Mouse (Mus musculus) heart, postnatal 36 days (tissue): Measurements from ENCODE around the gene Pglyrp1. TPM values are rescaled to one million over a fixed set of nuclear protein-coding genes. Genes with fewer than 3 reads are reported as not detected.

Experiments used
- DNase-seq, 2 experiments: peaks; one replicate each; pipeline ENCODE4 v3.0.0; 2021 to 2022
- intact Hi-C: fragments of 180-260 bp; cut with DNase I; formaldehyde crosslinking; loops from one replicate; pipeline ENCODE4 v1.15.1; 2025
- total RNA-seq, 2 experiments: library from RNA; stranded (reverse); gene quantifications; 2 replicates each; pipeline ENCODE4 v1.2.3; 2021

Pglyrp1 gene
- total RNA-seq, 2 experiments from 2014 or later, result 1.4 to 1.6 TPM

- intact Hi-C loops, result no loop called here
- no peak for DNase-seq
Measured at GRCm38 (mm10) chr7:18924321-18924720, 53.2 kb downstream of the Pglyrp1 start.

- DNase-seq, result peak; percentile 81 to 84
- intact Hi-C loops, result no loop called here
Measured at GRCm38 (mm10) chr7:18925162-18925938, 54.2 kb downstream of the Pglyrp1 start, which contains the start of gene Nova2. Nova2 (plus strand) TSS chr7:18925888.

GRCm38 (mm10) chr7:18926041-18926790 is 55.1 kb downstream of the Pglyrp1 start:
- intact Hi-C loops, result loop anchor here (2.0 kb wide), 1 partner anchor 23 kb away; no protein-coding TSS in a partner anchor

GRCm38 (mm10) chr7:18926911-18927310 is 55.8 kb downstream of the Pglyrp1 start:
- intact Hi-C loops, result loop anchor here (1.0 to 2.0 kb wide), 2 partner anchors 22 to 32 kb away; no protein-coding TSS in a partner anchor

More at GRCm38 (mm10) chr7:18926041-18926790, 55.1 kb downstream of the Pglyrp1 start:
- DNase-seq, result peak; percentile 59 to 60

GRCm38 (mm10) chr7:18927759-18928158 is 56.6 kb downstream of the Pglyrp1 start:
- DNase-seq, result peak; percentile 29 to 31
- intact Hi-C loops, result loop anchor here (1.0 to 2.0 kb wide), 2 partner anchors 21 to 32 kb away; no protein-coding TSS in a partner anchor

More at GRCm38 (mm10) chr7:18926911-18927310, 55.8 kb downstream of the Pglyrp1 start:
- DNase-seq, result no peak

Other genes with a start within 250 kb of the Pglyrp1 start
- not detected for gene Psg21, start 214.6 kb upstream of the Pglyrp1 start, total RNA-seq
- gene Psg20, start 185.1 kb upstream of the Pglyrp1 start, total RNA-seq, result not detected
- gene Psg22, start 153.2 kb upstream of the Pglyrp1 start, total RNA-seq, result not detected
- not detected for gene Psg19, start 72.8 kb upstream of the Pglyrp1 start, total RNA-seq
- not detected for gene Psg17, start 49.7 kb upstream of the Pglyrp1 start, total RNA-seq
- 1 to 10 TPM; 5.8 to 6.3 TPM for gene Mill2, start 31.4 kb upstream of the Pglyrp1 start, total RNA-seq
- gene Ccdc61, start 39.1 kb downstream of the Pglyrp1 start, total RNA-seq, result 10 to 100 TPM in 1 of 2 experiments, 1 to 10 TPM in 1; 7.7 to 11.0 TPM
- 1 to 10 TPM; 4.8 to 7.7 TPM for gene Nova2, start 54.6 kb downstream of the Pglyrp1 start, total RNA-seq
- gene Nanos2, start 116.1 kb downstream of the Pglyrp1 start, total RNA-seq, result not detected
- 1 to 10 TPM; 3.4 to 4.3 TPM for gene Mypop, start 119.9 kb downstream of the Pglyrp1 start, total RNA-seq
- 10 to 100 TPM; 19.6 to 23.0 TPM for gene Irf2bp1, start 132.7 kb downstream of the Pglyrp1 start, total RNA-seq
- not detected for gene Foxa3, start 152.2 kb downstream of the Pglyrp1 start, total RNA-seq
- 10 to 100 TPM; 85.2 to 86.8 TPM for gene Sympk, start 153.0 kb downstream of the Pglyrp1 start, total RNA-seq
- gene Rsph6a, start 183.4 kb downstream of the Pglyrp1 start, total RNA-seq, result not detected
- gene Dmwd, start 204.9 kb downstream of the Pglyrp1 start, total RNA-seq, result 10 to 100 TPM; 48.8 to 52.4 TPM
- gene Dmpk, start 212.5 kb downstream of the Pglyrp1 start, total RNA-seq, result 100 to 1,000 TPM; 512 to 563 TPM
- gene Six5, start 223.3 kb downstream of the Pglyrp1 start, total RNA-seq, result 10 to 100 TPM in 1 of 2 experiments, 1 to 10 TPM in 1; 7.2 to 10.2 TPM
- gene Gm4969, start 247.0 kb downstream of the Pglyrp1 start, total RNA-seq, result not detected
- 1 to 10 TPM; 4.6 to 5.3 TPM for gene Fbxo46, start 248.5 kb downstream of the Pglyrp1 start, total RNA-seq